Mouse (Mus musculus): ENCODE data around the gene Pgghg.

The Pgghg gene

GRCm38 (mm10) chr7:140990622-140991021 lies 49.4 kb downstream of the Pgghg start:
- DNase-seq (ENCODE audit: low spot score in 2 of 2): no peak

GRCm38 (mm10) chr7:140991117-140991689 lies 50.0 kb downstream of the Pgghg start:
- DNase-seq (ENCODE audit: low spot score in 2 of 2): no peak
